Mouse (Mus musculus): ENCODE data around the gene Il4ra. TPM values are rescaled to one million over a fixed set of nuclear protein-coding genes. Genes with fewer than 3 reads are reported as not detected.

The Il4ra gene
- total RNA-seq, 2 experiments from 2014 or later: 7.3 to 9.6 TPM

DNA sequence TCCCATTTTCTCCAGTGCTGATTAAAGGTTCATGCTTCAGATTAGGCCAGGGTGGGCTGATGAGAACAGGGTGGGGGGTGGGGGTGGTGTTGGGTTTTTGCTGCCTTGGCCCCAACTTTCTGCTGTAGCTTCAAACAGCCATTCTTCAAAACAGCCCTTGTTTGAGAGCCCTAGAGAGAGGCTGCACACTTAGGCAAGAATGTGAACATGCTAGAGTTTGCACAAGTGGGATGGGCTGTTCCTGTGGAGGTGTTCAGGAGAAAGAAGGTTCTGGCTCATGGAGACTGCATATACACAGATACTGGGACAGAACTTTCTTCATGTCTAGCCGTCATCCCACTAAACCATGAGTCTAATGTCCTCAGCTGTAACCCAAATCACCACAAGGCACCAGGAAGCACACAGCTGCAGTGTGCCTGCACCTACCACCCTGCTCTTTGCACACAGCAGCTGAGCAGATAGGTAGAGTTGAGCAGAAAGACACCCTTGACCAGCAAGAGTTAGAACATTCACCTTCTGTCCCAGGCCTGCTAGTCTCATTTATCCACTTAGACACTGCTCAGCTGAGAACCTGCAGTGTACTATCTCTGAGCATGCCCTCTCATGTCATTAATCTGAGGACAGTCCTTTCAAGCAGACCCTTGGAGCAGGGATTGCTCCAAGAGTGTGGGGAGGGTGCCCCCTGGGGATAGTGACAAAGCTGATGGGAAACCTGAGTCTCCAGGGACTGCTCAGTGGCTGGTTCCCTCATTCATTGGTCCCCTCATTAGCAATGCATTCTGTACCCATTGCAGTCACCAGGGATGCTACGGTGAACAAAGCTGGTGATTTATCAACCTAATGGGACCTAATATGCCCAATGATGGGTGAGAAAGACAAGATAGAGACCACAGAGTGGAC lies 54.6 kb downstream of the Il4ra start:
- H3K4me3 ChIP-seq: no peak overlapping the region
- no peak for TF ChIP-seq CTCF (IDR thresholded peaks at IDR 0.05)
- no peak overlapping the region for H3K27ac ChIP-seq
- no peak for DNase-seq (ENCODE audit: extremely low spot score in 1 of 2, low spot score in 2 of 2)
- intact Hi-C loops (cut with DNase I): no loop called here

DNA sequence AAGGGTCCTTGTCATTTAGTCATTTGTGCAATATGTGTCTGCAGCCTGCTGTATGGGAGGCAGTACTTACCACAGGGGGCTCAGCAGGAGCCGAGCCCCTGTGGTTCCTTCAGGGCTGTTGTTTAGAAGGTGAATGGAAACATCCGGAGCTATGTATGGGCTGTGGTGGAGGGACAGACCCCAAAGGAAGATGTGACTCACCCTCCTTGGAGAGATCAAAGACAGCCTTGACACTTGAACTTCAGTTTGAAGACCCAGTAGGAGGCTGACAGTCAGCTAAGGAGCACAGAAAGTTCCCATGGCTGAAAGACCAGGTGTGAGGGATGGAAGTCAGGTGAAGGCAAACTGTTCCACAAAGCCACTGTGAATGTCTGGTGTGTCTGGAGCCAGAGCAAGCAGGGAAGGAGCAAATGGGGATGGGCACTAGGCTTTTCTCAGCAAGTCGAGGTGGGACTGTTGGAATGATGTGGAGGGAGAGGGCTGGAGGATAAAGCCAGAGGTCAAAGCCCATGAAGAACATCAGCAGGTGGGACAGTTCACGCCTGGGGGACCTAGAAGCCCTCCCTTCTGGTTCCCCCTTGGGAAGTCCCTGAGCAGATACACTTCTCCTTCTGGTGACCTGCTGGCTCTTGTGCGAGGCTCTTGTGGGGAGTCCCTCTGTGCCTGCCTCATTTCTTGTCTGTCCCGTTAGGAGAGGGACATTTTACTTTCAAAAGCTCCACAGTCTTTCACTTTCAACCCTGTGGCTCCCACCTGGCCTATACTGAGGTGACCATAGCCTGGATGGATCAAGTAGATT lies 55.7 kb downstream of the Il4ra start:
- DNase-seq (ENCODE audit: extremely low spot score in 1 of 2, low spot score in 2 of 2): no peak
- no peak for TF ChIP-seq CTCF (IDR thresholded peaks at IDR 0.05)
- intact Hi-C loops (cut with DNase I): no loop called here
- Histone ChIP-seq H3K4me3 (no peak overlapping the region), H3K27ac (no peak overlapping the region)

DNA sequence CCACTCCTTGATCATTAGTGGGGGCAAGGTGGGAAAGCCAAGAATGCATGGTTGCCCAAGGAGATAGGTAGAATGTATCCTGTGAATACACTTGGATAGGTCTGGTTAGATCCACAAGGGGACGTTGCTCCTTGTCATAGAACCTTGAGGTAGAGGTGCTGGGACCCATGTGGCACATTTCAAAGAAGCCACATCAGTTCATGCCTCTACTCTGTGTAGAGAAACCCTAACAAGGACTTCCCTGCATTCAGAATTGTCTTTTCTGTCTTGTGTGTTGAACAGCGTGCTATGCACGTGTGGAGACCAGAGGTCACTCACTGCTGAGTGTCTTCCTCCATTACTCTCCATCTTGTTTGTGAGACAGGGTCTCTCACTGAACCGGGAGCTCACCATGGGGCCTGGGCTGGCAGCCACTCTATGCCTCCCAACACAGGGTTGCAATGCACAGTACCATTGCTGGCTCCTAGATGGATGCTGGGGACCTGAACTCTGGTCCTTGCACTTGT lies 56.3 kb downstream of the Il4ra start:
- intact Hi-C loops (cut with DNase I): no loop called here
- no peak overlapping the region for H3K27ac ChIP-seq
- DNase-seq (ENCODE audit: extremely low spot score in 1 of 2, low spot score in 2 of 2): no peak
- TF ChIP-seq CTCF (IDR thresholded peaks at IDR 0.05): no peak
- no peak overlapping the region for H3K4me3 ChIP-seq

DNA sequence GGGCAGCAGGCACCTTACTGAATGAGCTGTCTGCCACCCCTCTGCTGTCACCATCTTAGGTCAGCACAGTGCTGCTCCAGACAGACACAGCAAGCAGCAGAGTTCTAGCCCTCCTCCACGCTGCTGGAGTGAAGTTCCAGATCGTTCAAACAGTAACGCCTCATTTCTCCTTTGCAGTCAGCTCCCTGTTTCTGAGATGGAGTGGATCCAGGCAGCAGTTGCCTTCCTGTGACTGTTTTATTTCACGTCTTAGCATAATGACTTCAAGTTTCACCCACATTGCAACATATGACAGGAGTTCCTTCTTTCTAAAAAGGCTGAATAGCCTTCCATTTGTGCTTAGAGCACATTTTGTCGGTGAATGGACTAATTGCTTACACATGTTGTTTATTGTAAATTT lies 61.7 kb downstream of the Il4ra start:
- no peak overlapping the region for H3K4me3 ChIP-seq
- intact Hi-C loops (cut with DNase I): no loop called here
- H3K27ac ChIP-seq: no peak overlapping the region
- no peak for TF ChIP-seq CTCF (IDR thresholded peaks at IDR 0.05)
- no peak for DNase-seq (ENCODE audit: extremely low spot score in 1 of 2, low spot score in 2 of 2)

DNA sequence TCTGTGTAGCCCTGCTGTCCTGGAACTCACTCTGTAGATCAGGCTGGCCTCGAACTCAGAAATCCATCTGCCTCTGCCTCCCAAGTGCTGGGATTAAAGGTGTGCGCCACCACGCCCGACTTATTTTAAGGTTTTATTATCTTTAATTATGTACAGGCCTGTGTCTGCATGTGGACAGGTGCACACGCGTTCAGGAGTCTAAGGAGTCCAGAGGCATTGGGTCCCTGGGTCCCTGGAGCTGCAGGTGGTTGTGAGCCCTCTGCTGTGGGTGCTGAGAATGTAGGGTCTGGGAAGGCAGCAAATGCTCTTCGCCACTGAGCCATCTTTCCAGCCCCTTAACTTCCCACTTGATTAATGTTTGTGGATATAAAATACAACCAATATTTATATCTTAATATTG lies 63.5 kb downstream of the Il4ra start:
- H3K4me3 ChIP-seq: no peak overlapping the region
- DNase-seq (ENCODE audit: extremely low spot score in 1 of 2, low spot score in 2 of 2): no peak
- H3K27ac ChIP-seq: no peak overlapping the region
- intact Hi-C loops (cut with DNase I): no loop called here
- TF ChIP-seq CTCF (IDR thresholded peaks at IDR 0.05): no peak

DNA sequence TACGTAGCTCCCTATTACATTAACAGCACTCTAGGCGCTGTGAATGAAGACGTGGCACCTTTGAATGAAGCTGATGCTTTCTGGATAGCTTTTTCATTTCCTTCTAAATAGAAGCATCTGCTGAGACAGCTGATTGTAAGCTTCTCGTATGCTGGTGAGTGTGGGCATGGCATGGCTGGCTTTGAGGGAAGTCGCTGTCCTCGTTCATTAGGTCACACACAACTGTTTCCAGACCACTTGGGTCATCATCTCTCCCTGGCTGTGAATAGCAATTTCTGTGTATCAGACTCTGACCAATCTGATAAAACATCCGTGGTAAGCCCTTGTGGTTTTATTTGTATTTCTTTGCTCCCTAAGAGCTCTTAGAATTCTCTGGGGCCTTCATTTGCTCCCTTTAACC lies 66.1 kb downstream of the Il4ra start:
- intact Hi-C loops (cut with DNase I): no loop called here
- no peak overlapping the region for H3K27ac ChIP-seq
- TF ChIP-seq CTCF (IDR thresholded peaks at IDR 0.05): no peak
- no peak for DNase-seq (ENCODE audit: extremely low spot score in 1 of 2, low spot score in 2 of 2)
- H3K4me3 ChIP-seq: no peak overlapping the region

DNA sequence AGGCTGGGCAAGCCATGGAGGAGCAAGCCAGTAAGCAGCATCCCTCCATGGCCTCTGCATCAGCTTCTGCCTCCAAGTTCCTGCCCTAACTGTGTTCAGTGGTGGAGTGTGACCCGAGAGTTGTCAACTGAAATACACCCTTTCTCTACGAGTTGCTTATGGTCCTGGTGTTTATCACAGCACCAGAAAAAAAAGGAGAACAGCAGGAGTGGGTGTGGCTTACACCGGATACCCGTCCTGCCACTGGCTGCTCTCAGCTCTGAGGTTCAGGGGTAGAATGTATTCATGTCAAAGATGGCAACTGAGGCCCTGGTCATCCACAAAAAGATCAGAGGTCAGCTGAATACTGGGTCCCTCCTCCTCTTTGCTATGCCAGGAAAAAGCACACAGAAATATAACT lies 68.2 kb downstream of the Il4ra start:
- TF ChIP-seq CTCF (IDR thresholded peaks at IDR 0.05): no peak
- intact Hi-C loops (cut with DNase I): no loop called here
- Histone ChIP-seq H3K4me3 (no peak overlapping the region), H3K27ac (no peak overlapping the region)
- DNase-seq (ENCODE audit: extremely low spot score in 1 of 2, low spot score in 2 of 2): no peak

DNA sequence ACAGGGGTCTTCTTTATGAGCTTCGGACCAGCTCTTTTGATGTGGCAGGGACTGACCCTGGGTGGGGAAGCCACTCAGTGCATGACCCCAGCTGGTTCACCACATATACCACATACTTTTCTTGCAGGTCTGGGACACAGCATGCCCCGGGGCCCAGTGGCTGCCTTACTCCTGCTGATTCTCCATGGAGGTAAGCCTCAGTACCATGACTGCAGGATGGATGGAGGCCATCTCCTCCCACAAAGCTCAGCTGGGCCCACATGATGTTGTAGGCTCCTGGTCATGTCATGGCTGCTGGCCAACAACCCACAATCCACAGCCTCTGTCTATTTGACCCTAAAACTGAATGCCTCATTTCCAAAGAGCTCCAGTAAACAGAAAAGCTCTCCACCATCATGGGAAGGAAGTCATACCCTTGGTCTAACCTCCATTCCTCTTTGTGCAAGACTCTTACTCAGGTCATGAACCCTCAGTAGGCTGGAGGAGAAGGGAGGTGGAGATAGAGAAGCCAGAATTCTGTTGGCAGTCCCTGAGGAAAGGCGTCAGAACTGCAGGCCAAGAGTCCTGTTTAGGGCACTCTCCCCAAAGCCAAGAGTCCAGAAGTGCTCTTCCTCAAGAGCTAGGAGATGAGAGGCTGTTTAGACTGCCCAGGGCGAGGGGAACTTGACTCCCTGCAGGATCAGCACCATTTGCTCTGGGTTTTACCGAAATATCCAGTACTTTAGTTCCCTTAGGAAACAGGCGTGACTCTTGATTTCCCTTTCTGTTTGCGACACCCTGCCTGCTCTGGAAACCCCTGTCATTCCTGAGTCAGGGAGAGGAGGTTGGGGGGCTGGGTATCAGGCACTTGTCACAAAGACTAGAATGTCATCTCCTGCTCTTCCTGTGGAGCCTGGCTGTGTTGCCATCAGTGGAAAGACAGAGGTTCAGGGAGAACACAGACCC lies 71.1 kb downstream of the Il4ra start:
- TF ChIP-seq CTCF (IDR thresholded peaks at IDR 0.05): no peak
- DNase-seq (ENCODE audit: extremely low spot score in 1 of 2, low spot score in 2 of 2): no peak
- no peak overlapping the region for H3K4me3 ChIP-seq
- intact Hi-C loops (cut with DNase I): no loop called here
- H3K27ac ChIP-seq: no peak overlapping the region

DNA sequence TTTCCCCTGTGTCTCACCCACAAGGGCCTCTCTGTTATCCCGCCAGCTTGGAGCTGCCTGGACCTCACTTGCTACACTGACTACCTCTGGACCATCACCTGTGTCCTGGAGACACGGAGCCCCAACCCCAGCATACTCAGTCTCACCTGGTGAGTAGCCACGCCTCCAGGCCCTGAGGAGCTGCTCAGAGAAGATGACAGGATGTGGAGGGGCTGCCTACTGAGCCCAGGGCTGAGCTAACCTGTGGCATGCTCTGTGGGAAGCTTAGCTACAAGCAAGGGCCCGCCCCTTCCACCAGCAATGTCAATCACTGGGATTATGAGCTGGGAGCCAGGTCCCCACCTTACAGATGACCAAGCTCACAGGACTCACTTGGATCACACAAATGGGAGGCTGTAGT lies 73.3 kb downstream of the Il4ra start:
- intact Hi-C loops (cut with DNase I): no loop called here
- no peak for DNase-seq (ENCODE audit: extremely low spot score in 1 of 2, low spot score in 2 of 2)
- TF ChIP-seq CTCF (IDR thresholded peaks at IDR 0.05): no peak
- no peak overlapping the region for H3K4me3 ChIP-seq
- H3K27ac ChIP-seq: no peak overlapping the region

DNA sequence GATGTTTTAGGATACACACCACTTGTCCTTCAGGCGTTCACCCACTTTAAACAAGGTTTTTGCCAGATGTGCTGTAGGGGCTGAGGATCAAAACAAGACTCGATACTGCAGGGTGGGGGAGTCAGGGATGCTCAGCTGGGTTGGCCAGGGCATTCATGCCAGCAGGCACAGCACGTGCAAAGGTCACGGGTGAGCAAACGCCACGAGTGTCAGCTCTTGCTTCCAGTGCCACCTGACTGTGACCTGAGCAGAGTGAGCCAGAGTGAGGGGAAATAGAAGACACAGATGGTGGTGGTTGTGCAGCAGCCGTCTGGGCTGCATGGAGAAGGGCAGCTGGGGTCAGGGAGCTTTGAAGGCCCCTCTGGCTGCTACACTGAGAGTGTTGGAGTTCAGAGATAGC lies 73.9 kb downstream of the Il4ra start:
- intact Hi-C loops (cut with DNase I): no loop called here
- no peak overlapping the region for H3K4me3 ChIP-seq
- DNase-seq (ENCODE audit: extremely low spot score in 1 of 2, low spot score in 2 of 2): no peak
- no peak overlapping the region for H3K27ac ChIP-seq
- TF ChIP-seq CTCF (IDR thresholded peaks at IDR 0.05): no peak

Other genes with a start within 250 kb of the Il4ra start
- 1 to 10 TPM; 4.2 to 4.7 TPM for gene Kdm8, start 107.4 kb upstream of the Il4ra start, total RNA-seq (2021)
- gene Nsmce1, start 60.5 kb upstream of the Il4ra start, total RNA-seq (2021): 10 to 100 TPM; 13.8 to 14.4 TPM
- gene Il21r, start 51.3 kb downstream of the Il4ra start, total RNA-seq (2021): 1 to 10 TPM; 1.2 to 1.4 TPM
- gene Gtf3c1, start 155.7 kb downstream of the Il4ra start, total RNA-seq (2021): 100 to 1,000 TPM; 103 to 107 TPM
- 10 to 100 TPM; 25.9 to 28.3 TPM for gene D430042O09Rik, start 155.8 kb downstream of the Il4ra start, total RNA-seq (2021)

Data from left cerebral cortex, adult 2 months (tissue).